Comparison of ENCODE assay signal across 12 mouse cellular contexts in genomic region chr7:142455251-142455650, GRCm38 (mm10). TPM values are rescaled to one million over a fixed set of nuclear protein-coding genes. Genes with fewer than 3 reads are reported as not detected.
DNase-seq lines count a peak whose midpoint lies in the region; ATAC-seq and TF ChIP-seq lines count a peak whose summit lies in the region.
"Had no signal": no experiment of that assay in that cellular context is flagged by ENCODE, and none has a peak within 500 bp of the region (broad histone marks: within the 10 kb centered on the region; RNA-seq: fewer than 3 reads in every experiment).

No protein-coding gene starts in this region.

- peak overlapping the region; percentile 95 for H3K27ac ChIP-seq in heart, embryonic 12.5 days (ENCODE audit: poor library complexity, severe bottlenecking)
- peak overlapping the region; percentile 90 for H3K27ac ChIP-seq in lung, embryonic 16.5 days (ENCODE audit: low read length)
- H3K27ac ChIP-seq in heart, postnatal 0 days (ENCODE audit: low read depth): peak overlapping the region; percentile 97
- H3K27ac ChIP-seq in limb, embryonic 15.5 days: peak overlapping the region; percentile 81

- WGBS in heart, embryonic 12.5 days: 42% methylated on average over 2 of the region's 2 CpGs
- 30% methylated on average over 2 of the region's 2 CpGs for WGBS in lung, embryonic 16.5 days
- WGBS in heart, postnatal 0 days: 57% methylated on average over 2 of the region's 2 CpGs
- 57% methylated on average over 2 of the region's 2 CpGs for WGBS in limb, embryonic 15.5 days

- ATAC-seq in heart, embryonic 12.5 days (ENCODE audit: insufficient number of reproducible peaks, low FRiP score): no peak
- ATAC-seq in lung, embryonic 16.5 days (ENCODE audit: low read depth): no peak
- ATAC-seq in heart, postnatal 0 days (ENCODE audit: insufficient read depth, low read depth): no peak
- no peak for ATAC-seq in limb, embryonic 15.5 days (ENCODE audit: insufficient number of reproducible peaks, low FRiP score, low TSS enrichment, low read depth)

- H3K4me3 ChIP-seq in heart, embryonic 12.5 days: no peak overlapping the region
- H3K4me3 ChIP-seq in lung, embryonic 16.5 days (ENCODE audit: low read length): no peak overlapping the region
- H3K4me3 ChIP-seq in heart, postnatal 0 days (ENCODE audit: low read depth, low read length): no peak overlapping the region
- no peak overlapping the region for H3K4me3 ChIP-seq in limb, embryonic 15.5 days

- H3K4me1 ChIP-seq in heart, embryonic 12.5 days (replicated peaks): peaks cover 64% of the 10 kb centered on the region
- H3K4me1 ChIP-seq in lung, embryonic 16.5 days (replicated peaks; ENCODE audit: control insufficient read depth, insufficient read depth, low read length): peaks cover 50% of the 10 kb centered on the region
- H3K4me1 ChIP-seq in heart, postnatal 0 days (ENCODE audit: control insufficient read depth, insufficient read depth): peaks cover 45% of the 10 kb centered on the region
- H3K4me1 ChIP-seq in limb, embryonic 15.5 days: peaks cover 40% of the 10 kb centered on the region

- H3K36me3 ChIP-seq in heart, embryonic 12.5 days: no peaks in the 10 kb centered on the region
- no peaks in the 10 kb centered on the region for H3K36me3 ChIP-seq in lung, embryonic 16.5 days (ENCODE audit: control insufficient read depth, insufficient read depth, low read length)
- H3K36me3 ChIP-seq in heart, postnatal 0 days (replicated peaks; ENCODE audit: control insufficient read depth, insufficient read depth, low read length): no peaks in the 10 kb centered on the region
- no peaks in the 10 kb centered on the region for H3K36me3 ChIP-seq in limb, embryonic 15.5 days
- H3K36me3 ChIP-seq: G1E had no signal

- TF ChIP-seq CTCF in heart, postnatal 0 days (IDR thresholded peaks at IDR 0.05; ENCODE audit: low read depth): no peak

- TF ChIP-seq EP300 in heart, postnatal 0 days (IDR thresholded peaks at IDR 0.05; ENCODE audit: low read depth): no peak

- no peaks in the 10 kb centered on the region for H3K9me3 ChIP-seq in heart, embryonic 12.5 days (replicated peaks)
- no peaks in the 10 kb centered on the region for H3K9me3 ChIP-seq in lung, embryonic 16.5 days (ENCODE audit: control insufficient read depth, low read length)
- H3K9me3 ChIP-seq in heart, postnatal 0 days (replicated peaks; ENCODE audit: control insufficient read depth, low read length): no peaks in the 10 kb centered on the region
- no peaks in the 10 kb centered on the region for H3K9me3 ChIP-seq in limb, embryonic 15.5 days
- H3K9me3 ChIP-seq: G1E had no signal

- H3K9ac ChIP-seq in heart, embryonic 12.5 days: peak overlapping the region; percentile 26; the same call in 1 of the 2 replicates
- H3K9ac ChIP-seq in lung, embryonic 16.5 days (ENCODE audit: low read length): peak overlapping the region; percentile 49; the same call in 1 of the 2 replicates
- no peak overlapping the region for H3K9ac ChIP-seq in heart, postnatal 0 days (replicated peaks; ENCODE audit: low read depth, low read length)
- no peak overlapping the region for H3K9ac ChIP-seq in limb, embryonic 15.5 days

- no peaks in the 10 kb centered on the region for H3K27me3 ChIP-seq in heart, embryonic 12.5 days (replicated peaks)
- no peaks in the 10 kb centered on the region for H3K27me3 ChIP-seq in lung, embryonic 16.5 days (ENCODE audit: control insufficient read depth, insufficient read depth, low read depth, low read length)
- H3K27me3 ChIP-seq in heart, postnatal 0 days (ENCODE audit: control insufficient read depth, insufficient read depth, low read length): no peaks in the 10 kb centered on the region
- H3K27me3 ChIP-seq in limb, embryonic 15.5 days: no peaks in the 10 kb centered on the region

- no peak for DNase-seq in heart, adult 8-10 months (ENCODE audit: low spot score)
- no peak for DNase-seq in lung, postnatal 14 days
- DNase-seq in heart, postnatal 0 days (ENCODE audit: low spot score): no peak
- DNase-seq in adipocyte (ENCODE audit: low spot score): no peak
- DNase-seq: adrenal gland, adult 2 months; kidney, adult 18-20 months had no signal

- no peak overlapping the region for H3K4me2 ChIP-seq in heart, embryonic 12.5 days
- no peak overlapping the region for H3K4me2 ChIP-seq in lung, embryonic 16.5 days (ENCODE audit: low read depth, low read length)
- H3K4me2 ChIP-seq in heart, postnatal 0 days (ENCODE audit: low read depth, low read length): no peak overlapping the region
- H3K4me2 ChIP-seq in limb, embryonic 15.5 days: no peak overlapping the region

RNA-seq across cellular contexts. Expression of gene Lsp1, which starts 5.4 kb away (rescaled TPM):
- 33.4 and 38.4 TPM in 2 replicates for polyA plus RNA-seq in heart, embryonic 12.5 days (2016; fragmentation: Nextera tagmentation; extraction: Ambion mirVana)
- 10 to 100 TPM; 24.0 to 40.3 (median 31.7) TPM for total RNA-seq in heart, adult 8-10 months (2022)
- 110 and 118 TPM in 2 replicates for polyA plus RNA-seq in lung, embryonic 16.5 days (2015; fragmentation: Nextera tagmentation; extraction: Ambion mirVana)
- 20.8 and 84.4 TPM in 2 replicates for total RNA-seq in heart, postnatal 0 days (2014; rRNA removed; ENCODE audit: low replicate concordance)
- 47.7 and 53.1 TPM in 2 replicates for polyA plus RNA-seq in heart, postnatal 0 days (2015; fragmentation: Nextera tagmentation; extraction: Ambion mirVana)
- polyA plus RNA-seq in limb, embryonic 15.5 days (2015; fragmentation: Nextera tagmentation; extraction: Ambion mirVana): 57.3 and 63.3 TPM in 2 replicates

RNA-seq across cellular contexts. Expression of gene Tnni2, which starts 13.6 kb away (rescaled TPM):
- polyA plus RNA-seq in heart, embryonic 12.5 days (2016; fragmentation: Nextera tagmentation; extraction: Ambion mirVana): 50.6 and 53.5 TPM in 2 replicates
- total RNA-seq in heart, adult 8-10 months (2022): 1 to 10 TPM; 5.1 to 10.0 (median 7.8) TPM
- polyA plus RNA-seq in lung, embryonic 16.5 days (2015; fragmentation: Nextera tagmentation; extraction: Ambion mirVana): 17.6 and 61.1 TPM in 2 replicates
- not detected in 2 replicates for total RNA-seq in heart, postnatal 0 days (2014; rRNA removed; ENCODE audit: low replicate concordance)
- polyA plus RNA-seq in heart, postnatal 0 days (2015; fragmentation: Nextera tagmentation; extraction: Ambion mirVana): 8.9 and 9.9 TPM in 2 replicates
- 136 and 529 TPM in 2 replicates for polyA plus RNA-seq in limb, embryonic 15.5 days (2015; fragmentation: Nextera tagmentation; extraction: Ambion mirVana)
- polyA plus RNA-seq: adrenal gland, adult 2 months had no signal

RNA-seq across cellular contexts. Expression of gene Syt8, which starts 20.6 kb away (rescaled TPM):
- 0.28 and 0.57 TPM in 2 replicates for polyA plus RNA-seq in heart, embryonic 12.5 days (2016; fragmentation: Nextera tagmentation; extraction: Ambion mirVana)
- under 1 TPM in 1 of 4 experiments, not detected in 3; 0.25 TPM for total RNA-seq in heart, adult 8-10 months (2022)
- 0.48 and 1.2 TPM in 2 replicates for polyA plus RNA-seq in lung, embryonic 16.5 days (2015; fragmentation: Nextera tagmentation; extraction: Ambion mirVana)
- total RNA-seq in heart, postnatal 0 days (2014; rRNA removed; ENCODE audit: low replicate concordance): 18.0 TPM in 1 of 2 replicates, not detected in the other
- polyA plus RNA-seq in heart, postnatal 0 days (2015; fragmentation: Nextera tagmentation; extraction: Ambion mirVana): 0.10 TPM in 1 of 2 replicates, not detected in the other
- polyA plus RNA-seq in limb, embryonic 15.5 days (2015; fragmentation: Nextera tagmentation; extraction: Ambion mirVana): 6.3 and 6.7 TPM in 2 replicates
- total RNA-seq: adrenal gland, adult 2 months had no signal
- polyA plus RNA-seq: frontal cortex, adult 2 months; G1E; limb, embryonic 11.5 days had no signal

RNA-seq across cellular contexts. Expression of gene Tnnt3, which starts 43.4 kb away (rescaled TPM):
- polyA plus RNA-seq in heart, embryonic 12.5 days (2016; fragmentation: Nextera tagmentation; extraction: Ambion mirVana): 6.4 and 9.3 TPM in 2 replicates
- total RNA-seq in heart, adult 8-10 months (2022): 10 to 100 TPM in 1 of 4 experiments, 1 to 10 TPM in 3; 7.6 to 13.6 (median 9.6) TPM
- 17.9 and 50.7 TPM in 2 replicates for polyA plus RNA-seq in lung, embryonic 16.5 days (2015; fragmentation: Nextera tagmentation; extraction: Ambion mirVana)
- 0.73 and 11.0 TPM in 2 replicates for total RNA-seq in heart, postnatal 0 days (2014; rRNA removed; ENCODE audit: low replicate concordance)
- polyA plus RNA-seq in heart, postnatal 0 days (2015; fragmentation: Nextera tagmentation; extraction: Ambion mirVana): 2.5 and 3.2 TPM in 2 replicates
- 154 and 517 TPM in 2 replicates for polyA plus RNA-seq in limb, embryonic 15.5 days (2015; fragmentation: Nextera tagmentation; extraction: Ambion mirVana)
- total RNA-seq: adrenal gland, adult 2 months; G1E had no signal
- polyA plus RNA-seq: adrenal gland, adult 2 months; G1E had no signal

Comparison
In these comparisons a context has a peak if more than half of its experiments do, and no peak if none do; other contexts are left out.
1. H3K9ac ChIP-seq: peak in heart, embryonic 12.5 days (single experiment) and lung, embryonic 16.5 days (single experiment); none in heart, postnatal 0 days (single experiment) and limb, embryonic 15.5 days (single experiment).
2. Peak in every context shown above with its lines, with median percentiles within 50 percentile points of each other: H3K27ac ChIP-seq.